Mouse (Mus musculus) left cerebral cortex, postnatal 4 days (tissue): ENCODE results near the gene Ctrb1. TPM values are rescaled to one million over a fixed set of nuclear protein-coding genes. Genes with fewer than 3 reads are reported as not detected.

Experiments used
- DNase-seq: peaks from one replicate; pipeline ENCODE4 v3.0.0-alpha.2; 2022
- intact Hi-C: fragments of 180-260 bp; cut with DNase I; formaldehyde crosslinking; loops from one replicate; pipeline ENCODE4 v1.15.1; 2025
- total RNA-seq, 2 experiments: library from RNA; stranded (reverse); gene quantifications; 2 replicates each; pipeline ENCODE4 v1.2.3; 2021

Gene Ctrb1
- not detected for total RNA-seq

DNA sequence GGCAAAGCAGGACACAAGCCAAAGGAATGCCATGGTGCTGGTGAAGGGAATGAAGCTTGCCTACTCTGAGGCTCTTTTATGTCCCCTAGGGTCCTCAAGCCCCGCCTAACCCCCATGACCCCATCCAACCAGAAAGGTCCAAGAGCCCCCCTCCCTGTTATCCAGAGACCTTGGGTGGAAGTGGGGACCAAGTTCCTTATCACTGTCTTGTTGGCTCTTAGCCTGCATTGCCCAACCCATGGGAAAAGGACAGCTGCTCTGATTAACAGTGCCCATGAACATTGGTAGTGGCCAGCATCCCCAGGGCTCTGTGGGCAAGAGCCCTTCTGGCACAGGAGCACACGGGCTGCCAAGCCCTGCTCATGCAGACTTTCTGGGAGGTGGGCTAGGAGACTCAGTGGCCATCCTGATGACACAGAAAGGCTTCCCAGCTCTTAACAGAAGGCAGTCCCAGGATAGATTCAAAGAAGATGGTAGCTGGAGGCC is at the start of gene Ctrb1:
TSS of gene Ctrb1 (minus strand) at position 51 of the 486 bp plus-strand sequence.
- intact Hi-C loops = no loop called here
- DNase-seq = no peak

DNA sequence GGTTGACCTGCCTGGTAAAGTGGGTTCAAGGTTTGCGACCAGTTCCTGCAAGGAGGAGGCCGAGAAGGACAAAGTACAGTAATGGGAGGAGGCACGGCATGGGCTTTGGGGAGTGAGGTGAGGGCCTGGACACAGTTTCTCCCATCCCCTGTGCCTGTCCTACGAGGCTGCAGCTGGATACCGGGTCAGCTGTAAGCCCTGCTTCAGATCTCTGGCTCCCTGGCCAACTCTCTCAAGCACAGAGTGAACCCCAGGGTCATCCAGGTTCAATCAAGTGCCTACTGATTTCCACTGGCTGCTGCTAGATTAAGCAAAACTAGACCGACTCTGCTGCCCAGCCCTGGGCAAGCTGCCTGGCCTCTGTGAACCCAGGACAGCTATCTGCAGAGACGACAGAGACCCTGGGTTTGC is 49.5 kb upstream of the Ctrb1 start:
- intact Hi-C loops = no loop called here
- no peak for DNase-seq

DNA sequence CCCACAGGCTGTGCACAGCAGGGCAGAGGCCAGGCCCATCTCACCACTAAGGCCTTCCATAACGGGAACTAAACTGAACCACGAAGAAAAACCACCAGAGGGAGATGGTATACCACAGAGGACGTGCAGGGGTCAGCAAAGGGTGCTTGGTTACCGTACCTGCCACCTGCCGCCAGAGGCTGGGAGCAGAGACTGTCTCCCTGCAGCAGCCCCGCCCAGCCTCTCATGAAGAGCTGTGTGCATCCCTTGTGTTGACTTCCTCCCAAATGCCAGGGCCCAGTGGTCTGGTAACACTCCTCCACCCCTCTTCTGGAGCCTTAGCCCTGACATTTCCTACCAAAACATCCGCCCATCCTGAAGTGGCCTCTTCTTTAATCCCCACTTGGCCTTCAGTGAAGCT is 48.8 kb upstream of the Ctrb1 start:
- intact Hi-C loops = no loop called here
- DNase-seq = no peak

DNA sequence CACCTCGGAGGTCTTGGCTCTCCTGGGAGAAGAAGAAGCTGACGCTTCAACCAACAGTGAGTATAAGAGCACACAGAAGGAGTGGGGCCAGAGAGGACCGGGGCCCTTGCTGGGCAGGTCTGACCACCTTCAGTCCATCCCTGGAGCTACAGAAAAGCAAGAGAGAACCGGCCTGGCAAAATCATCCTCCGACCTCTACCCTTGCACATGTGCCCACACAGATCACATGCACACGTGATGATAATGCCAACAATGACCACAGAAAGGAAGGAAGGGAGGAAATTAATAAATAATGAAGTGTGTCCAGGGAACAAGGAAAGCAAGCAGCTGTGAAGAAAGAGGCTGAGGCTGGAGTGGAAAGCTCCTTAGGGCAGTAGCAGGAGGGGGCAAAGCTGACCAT is 48.1 kb upstream of the Ctrb1 start:
- no peak for DNase-seq
- intact Hi-C loops = no loop called here

DNA sequence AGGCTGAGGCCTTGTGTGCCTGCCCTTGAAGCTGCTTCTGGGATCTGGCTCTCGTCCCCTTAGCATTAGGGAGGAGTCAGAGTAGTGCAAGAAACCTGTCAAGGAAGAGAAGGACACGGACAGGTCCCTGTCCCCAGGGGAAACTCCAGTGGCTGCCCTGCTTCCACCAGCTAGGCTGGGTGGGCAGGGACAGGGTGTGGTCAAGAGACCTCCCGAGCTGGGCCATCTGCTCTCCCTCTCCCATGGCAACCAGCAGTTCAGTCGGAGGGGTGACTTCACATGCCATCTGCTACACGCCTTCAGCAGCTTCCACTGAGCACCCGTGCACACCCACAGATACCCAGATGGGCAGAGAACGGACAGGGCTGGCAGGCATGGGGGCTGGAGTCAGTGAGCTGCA is 45.5 kb upstream of the Ctrb1 start:
- intact Hi-C loops = no loop called here
- peak; percentile 78 for DNase-seq

DNA sequence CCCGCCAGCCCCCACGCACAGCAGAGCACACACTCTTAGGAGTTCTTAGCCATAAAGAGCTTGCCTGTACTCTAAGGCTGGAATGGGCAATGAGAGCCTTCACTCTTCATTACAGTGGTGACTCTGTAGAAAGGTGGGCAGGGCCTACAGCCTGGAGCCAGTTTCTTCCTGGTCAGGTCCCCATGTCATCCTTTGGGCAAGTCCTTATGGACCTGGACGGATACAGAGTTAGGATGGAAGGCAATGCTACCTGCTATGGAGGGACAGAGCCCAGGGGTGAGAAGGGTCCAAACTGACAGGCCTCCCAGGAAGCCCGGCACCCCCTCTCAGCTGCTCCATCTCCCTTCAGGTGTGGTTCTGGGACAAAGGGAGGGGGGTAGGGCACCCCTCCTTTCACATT is 45.0 kb upstream of the Ctrb1 start:
- no peak for DNase-seq
- intact Hi-C loops = no loop called here

DNA sequence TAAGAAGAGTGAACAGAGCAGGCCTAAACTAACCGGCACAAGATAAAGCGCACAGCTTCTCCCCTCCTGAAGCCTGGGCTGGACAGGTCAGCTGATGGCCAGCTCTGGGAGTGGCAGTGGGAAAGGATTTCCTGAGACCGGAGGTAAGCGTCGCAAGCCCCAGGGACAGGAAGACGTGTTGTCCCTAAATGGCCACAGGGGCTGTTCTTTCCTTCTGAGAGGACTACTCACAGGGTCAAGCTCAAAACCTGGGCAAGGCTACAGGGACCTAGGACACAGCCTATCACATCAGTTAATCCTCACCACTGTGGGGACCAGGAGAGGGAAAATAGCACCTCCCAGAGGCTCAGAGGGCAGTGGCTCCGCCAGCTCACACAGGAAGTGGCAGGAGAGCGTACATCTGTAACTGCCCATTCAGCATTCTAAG is 44.5 kb upstream of the Ctrb1 start:
- DNase-seq = no peak
- intact Hi-C loops = no loop called here

DNA sequence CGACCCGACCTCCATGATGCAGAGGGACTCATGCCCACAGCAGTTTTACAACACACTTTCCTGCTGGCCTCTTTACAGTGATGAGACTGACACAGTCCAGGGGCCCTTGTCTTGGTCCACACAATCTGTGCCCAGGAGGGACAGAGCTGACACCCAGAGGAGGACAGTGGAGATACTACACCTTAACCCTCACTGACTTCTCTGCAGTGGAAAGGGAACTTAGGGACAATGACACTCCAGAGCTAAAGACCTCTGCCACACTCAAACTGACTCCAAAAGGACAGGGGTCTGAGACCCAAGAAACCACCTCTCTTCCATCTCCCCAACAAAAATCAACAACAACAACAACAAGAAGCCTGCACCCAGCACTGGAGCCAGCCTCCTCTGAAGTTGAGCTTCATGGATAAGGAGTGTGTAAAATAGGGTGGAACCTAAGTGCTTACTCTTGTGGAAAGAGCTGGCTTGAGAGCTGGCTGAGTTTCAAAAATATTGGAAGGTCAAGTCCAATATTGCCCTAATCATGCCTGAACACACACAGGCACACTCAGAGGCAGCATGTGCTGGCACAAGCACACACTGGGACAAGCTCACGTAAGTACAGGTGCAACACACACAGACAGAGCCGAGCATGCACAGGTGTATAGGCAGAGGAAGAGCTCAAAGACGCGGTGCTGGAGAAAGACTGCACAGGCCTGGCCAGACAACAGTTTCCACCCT is 43.6 kb upstream of the Ctrb1 start:
- intact Hi-C loops = no loop called here
- DNase-seq = no peak

DNA sequence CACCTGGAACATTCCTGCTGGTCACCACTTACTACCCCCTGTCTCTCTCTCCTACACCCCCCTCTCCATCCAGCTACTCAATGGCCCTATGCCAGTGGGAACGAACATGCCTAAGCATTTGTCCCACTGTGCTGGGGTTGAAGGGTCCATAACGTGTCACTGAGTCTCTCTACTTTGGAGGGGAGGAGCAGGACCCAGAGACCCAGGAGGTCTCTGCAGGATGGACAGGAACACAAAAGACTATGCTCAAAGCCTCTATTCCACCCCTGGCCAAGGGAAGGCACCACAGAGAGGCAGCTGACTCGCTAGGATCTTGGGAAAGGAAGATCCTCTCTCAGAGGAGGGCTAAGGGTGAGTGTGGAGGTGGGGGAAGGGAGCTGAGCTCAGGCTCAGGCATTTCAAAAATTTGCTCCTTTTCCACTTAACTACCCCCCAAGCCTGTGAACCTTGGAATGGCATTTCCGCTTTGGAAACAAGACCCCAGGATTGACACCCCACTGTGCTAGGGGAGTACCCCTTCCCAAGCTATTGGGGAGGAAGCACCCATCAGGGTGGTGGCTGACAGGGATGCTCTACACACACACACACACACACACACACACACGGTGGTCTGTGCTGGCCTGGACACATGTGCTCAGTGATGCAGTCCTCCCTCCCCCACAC is 42.9 kb upstream of the Ctrb1 start:
- intact Hi-C loops = no loop called here
- no peak for DNase-seq

DNA sequence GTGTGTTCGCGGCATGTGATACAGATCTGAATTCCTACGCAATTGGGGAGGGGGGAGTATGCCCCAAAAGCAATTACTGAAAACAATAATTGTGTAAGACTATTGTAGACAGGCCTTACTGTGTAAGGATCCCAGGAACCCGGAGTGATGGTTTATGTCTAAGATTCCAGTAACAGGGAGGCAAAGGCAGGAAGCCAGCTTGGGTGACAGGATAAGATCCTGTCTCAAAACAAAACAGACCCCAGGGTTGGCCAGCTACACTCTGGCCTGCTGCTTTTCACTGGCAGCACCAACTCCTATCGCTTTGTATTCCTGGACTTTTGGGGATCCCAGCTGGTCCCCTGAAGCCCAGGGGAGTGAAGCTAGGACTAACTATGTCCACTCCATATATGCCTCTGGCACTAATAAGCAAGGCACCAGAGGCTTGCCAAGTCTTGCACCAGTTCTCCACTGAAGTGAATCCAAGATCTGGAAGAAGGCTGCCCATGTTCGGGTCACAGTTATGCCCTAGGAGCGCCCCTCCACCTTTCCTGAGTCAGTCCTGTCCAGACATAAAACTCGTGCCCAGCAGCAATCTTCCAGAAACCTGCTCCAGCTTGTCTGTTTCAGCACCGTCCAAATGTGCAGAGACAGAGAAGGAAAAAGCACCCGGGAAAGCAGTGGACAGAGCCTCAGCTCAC is 41.7 kb upstream of the Ctrb1 start:
- DNase-seq = no peak
- intact Hi-C loops = no loop called here

DNA sequence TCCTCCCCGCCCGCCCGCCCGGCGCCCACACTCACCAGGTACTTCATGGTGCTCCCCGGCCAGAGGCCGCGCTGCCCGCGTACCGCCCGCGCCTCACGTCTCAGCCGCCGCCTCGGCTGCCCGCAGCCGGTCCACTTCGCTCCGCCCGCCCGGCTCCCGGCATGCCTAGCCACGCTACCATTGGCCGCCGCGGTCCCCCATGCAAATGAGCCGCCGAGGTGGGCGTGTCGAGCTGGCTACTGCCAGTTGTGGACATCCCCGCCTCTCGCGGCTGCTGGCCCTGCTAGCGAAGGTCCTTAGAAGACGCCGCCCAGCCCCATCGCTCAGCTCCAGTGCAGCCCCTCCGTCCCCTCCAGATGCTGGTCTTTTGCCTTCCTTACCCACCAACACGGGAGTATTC is 41.2 kb upstream of the Ctrb1 start:
- intact Hi-C loops = no loop called here
- peak; percentile 97 for DNase-seq

DNA sequence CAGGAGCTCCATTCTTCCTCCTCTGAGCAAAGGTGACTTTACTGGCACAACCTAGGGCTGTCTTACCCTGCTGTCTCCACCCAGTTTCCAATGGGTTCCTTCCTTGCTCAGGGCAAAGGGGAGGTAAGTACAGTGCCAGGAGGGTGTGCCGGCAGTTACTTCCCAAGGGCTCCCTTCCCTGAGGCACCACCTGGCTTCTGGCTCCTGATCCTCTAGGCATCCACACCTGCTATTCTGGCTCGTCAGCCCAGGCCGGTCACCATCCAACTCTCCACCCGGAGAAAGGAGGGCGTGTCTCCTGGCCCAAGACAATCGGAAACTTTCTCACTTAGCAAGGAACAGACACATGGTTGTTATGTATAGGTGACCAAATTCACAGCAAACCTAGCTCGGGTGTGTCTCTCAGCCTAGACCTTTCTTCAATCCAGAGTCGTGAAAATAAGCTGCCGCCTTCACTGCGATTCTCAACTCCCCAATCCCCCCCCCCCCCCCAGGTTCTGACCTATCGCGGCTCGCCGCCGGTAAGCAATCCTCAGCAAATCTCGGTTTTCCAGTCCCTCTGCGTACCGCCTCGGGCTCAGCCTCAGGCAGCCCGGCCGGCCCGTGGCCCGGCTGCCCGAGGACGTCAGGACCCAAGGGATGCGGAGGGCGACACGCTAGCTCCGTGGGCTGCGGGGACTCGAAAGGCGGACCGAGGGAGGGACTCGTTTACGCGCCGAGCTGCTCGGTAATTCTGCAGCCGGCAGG is 40.6 kb upstream of the Ctrb1 start:
- no peak for DNase-seq
- intact Hi-C loops = no loop called here

DNA sequence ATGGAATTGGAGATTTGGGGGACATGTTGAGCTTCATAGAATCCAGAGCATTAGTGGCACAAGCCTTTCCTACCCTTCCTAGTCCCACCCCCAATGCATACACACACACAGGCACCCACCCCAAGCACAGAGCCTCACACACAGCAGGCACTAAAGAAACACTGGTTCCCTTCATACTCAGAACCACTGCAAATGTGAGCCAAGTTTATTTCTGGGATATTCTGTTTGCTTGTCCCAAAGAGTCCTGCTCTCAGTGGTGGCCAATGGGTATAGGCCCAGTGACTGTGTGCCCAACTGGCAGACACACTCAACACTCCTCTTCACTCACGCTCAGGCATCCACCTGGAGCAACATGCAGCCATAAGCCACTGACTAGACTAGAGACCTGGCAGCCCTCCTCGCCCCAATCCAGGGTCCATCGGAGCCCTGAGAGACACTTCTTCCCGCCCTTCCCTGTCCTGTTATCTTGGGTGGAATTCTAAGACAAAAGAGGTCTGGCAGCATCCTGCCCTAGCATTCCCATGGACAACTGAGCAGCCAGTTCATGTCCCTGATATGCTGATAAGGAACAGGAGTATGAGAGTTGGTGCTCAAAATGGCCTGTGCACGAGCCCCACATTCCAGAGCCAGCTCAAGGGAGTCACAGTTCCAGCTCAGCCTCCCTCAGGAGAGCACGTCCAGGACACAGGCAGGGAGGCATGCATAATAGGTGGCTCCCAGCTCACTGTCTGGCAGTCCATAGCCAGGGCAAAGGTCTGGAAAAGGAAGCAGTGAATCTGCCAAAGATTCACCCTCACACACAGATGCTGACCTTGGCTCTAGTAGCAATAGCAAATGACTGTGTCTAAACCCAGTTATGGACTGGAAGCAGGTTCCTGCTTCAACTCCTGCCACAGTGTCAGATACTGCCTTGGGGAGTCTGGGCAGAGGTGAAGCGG is 38.7 kb upstream of the Ctrb1 start:
- intact Hi-C loops = no loop called here
- DNase-seq = no peak

DNA sequence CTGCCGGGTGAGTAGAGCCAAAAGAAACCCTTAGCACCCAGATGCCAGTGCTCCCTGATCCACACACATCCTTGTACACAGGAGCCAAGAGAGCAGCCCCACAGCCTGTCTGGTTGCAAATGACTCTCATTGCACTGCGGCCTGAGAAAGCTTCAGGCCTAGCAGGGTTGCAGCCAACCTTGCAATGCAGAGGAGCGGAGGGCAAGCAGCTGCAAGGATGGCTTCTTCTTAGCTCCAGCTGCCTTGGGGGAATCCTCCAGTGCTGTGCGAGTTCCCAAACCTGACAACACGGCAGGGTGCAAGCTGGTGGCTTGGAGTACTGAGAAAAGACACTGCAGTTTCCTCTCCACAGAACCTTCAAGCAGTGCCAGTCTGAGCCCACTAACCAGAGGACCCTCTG is 37.7 kb upstream of the Ctrb1 start:
- intact Hi-C loops = no loop called here
- DNase-seq = no peak

DNA sequence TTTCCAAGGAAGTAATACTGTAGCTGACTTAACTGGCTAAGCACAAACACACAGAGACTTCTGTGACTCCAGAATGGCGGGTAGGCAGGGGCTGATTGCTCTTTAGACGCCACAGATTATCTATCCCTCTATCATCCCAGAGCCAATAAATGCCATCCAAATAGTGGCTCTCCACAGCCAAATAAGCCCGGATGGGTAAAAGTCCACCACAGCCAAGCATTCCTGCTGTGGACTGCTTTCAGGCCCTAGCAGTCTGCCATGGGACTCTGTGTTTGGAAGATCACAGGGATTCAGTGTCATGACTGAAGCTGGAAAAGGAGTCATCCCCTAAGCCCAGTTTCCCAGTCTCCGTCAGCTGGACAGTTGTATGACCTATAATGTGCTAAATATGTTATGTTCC is 36.7 kb upstream of the Ctrb1 start:
- intact Hi-C loops = no loop called here
- no peak for DNase-seq

DNA sequence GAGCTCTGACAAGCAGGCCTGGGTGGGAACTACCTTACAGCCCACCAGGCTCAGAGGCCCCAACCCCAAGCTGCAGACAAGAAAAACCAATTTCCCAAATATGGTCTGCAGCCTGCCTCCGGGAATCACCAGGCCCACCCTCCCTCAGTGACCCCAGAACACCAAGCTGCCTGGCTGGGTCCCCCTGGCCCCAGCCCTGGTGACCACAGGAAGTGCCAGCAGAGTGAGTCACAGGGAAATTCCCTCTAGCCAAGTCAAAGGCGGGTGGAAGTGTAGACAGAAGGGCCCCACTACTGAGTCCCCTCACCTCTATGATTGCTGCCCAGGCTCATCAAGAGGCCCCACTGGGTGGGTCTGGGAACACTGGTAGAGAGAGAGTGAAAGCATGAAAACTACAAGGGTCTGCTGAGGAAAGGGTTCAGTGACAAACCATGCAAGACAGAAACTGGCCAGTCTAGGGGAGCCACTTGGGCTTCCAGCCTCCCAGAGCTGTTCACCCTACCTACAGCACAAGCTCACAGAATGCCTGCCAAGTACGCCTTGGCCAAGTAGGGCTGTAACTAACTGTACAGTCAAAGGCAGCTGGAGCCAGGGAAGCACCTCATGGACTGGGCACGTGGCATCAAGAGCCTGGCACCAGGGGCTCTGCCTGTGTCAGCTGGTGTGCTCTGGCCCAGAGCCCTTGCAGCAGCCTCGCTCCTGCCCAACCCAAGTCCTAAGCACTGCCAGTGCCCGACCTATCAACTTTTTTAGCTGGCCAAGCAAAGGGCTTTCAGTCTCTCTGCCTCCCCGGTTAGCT is 35.5 kb upstream of the Ctrb1 start:
- intact Hi-C loops = no loop called here
- DNase-seq = peak; percentile 88

DNA sequence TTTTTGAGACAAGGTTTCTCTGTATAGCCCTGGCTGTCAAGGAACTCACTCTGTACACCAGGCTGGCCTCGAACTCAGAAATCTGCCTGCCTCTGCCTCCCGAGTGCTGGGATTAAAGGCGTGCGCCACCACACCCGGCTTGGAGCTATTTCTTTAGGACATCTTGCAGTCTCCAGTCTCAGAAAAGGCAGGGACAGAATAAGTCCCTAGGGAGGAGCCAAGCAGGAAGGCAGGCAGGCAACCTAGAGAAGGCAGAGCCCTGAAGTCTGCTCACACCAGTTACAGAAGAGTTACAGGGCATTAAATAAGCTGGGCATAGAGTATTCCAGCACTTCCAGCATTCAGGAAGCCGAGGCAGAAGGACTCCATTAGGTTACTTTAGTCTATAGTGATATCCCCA is 34.5 kb upstream of the Ctrb1 start:
- no peak for DNase-seq
- intact Hi-C loops = no loop called here

DNA sequence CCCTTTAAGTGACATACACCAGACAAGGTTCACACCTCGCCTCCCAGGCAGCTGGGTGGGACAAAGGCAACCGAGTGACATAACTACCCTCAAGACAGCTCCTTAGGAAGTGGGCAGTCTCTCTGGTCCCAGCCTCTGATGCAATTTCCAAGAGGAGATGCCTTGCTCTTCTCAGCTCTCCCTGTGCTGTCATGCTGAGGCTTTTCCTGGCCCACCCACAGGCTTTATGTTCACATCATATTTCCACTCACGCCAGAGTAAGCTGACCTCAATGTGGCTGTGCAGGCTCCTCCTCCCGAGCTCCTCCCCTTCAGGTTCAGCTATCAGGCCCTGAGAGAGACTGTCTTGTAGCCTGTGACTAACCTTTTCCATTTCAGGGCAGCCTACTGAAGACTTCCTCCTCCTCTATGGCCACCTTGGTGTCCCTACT is 29.3 kb upstream of the Ctrb1 start:
- no peak for DNase-seq
- intact Hi-C loops = no loop called here

DNA sequence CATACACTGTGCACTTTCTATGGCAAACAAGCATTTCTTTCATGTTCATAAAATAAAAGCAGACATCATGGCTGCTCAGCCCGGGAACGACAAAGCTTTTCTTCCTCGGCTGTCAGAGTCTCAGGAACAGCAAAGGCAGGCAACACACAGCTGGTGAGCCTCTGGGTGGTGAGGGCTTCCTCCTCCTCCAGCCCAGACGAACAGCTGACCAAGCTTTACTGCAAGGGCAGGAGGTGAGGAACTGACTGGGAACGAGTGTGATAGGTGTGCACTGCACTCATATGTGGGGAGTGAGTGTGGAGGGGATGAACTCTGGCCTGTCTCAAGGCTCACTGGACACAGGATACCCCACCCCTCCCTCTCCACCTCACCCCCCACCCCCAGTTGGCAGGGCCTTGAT is 28.1 kb upstream of the Ctrb1 start:
- intact Hi-C loops = loop anchor here (10.0 kb wide), 1 partner anchor 96 kb away; no protein-coding TSS in a partner anchor
- DNase-seq = no peak
